Mouse (Mus musculus): ENCODE results near the gene Card19.

Card19 gene

DNA sequence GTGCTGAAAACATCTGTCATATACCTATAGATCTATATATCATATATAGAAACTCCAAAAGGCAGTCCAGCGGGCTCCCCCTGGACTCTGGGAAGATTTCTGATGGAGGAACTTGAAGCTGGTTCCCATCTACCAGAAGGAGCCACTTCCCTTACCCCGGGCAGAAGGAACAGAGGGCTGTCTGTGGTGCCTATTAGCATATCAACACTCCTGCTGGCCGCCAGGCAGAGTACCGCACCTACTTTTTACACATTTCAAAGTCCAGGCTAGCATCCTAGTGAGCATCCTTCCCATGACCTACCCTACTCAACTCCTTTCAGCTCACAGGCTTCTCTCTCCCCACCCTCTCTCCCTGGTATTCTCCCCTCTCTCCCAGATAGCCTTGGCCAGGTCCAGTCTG lies 9.8 kb upstream of the Card19 start:
- no peak for DNase-seq (ENCODE audit: low spot score)

DNA sequence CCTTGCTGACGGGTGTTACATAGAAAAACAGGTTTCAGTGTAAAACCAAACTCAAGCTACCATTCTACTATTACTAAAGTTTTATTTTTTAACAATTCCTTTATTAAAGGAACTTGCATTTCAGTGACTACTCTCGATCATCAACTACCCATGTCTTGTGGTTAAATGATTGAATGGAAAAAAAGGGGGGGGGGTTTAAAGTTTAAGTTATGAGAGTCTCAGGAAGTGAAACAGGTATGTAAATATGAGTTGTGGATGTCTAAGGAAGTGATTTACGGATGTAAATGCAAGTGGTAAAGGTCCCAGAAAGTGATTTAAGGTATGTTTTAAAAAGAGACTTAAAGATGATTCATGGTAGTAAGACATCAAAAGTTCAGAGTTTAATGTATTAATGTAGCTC lies 9.3 kb upstream of the Card19 start:
- DNase-seq (ENCODE audit: low spot score) = no peak

GRCm38 (mm10) chr13:49224729-49225128 lies 8.9 kb upstream of the Card19 start:
- no peak for DNase-seq (ENCODE audit: low spot score)

DNA sequence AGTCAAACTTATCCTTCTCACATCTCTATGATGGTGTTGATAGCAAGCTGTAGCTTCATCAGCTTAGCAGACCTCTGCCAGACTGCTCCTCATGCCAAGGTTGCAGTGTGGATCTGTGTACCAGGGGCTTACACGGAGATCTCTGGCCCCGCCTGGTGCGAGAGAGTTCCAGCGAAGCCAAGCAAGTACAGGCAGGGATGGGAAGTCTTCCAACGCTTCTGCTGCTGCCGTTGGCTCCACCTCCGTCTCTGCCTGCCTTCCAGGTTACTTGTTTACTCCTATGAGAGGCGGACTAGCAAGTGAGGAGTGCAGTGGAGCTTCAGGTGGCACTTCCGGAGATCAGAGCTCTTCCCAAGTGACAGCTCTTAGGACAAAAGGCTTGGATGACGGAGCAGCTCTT lies 8.5 kb upstream of the Card19 start:
- no peak for DNase-seq (ENCODE audit: low spot score)

GRCm38 (mm10) chr13:49220912-49221311 lies 5.1 kb upstream of the Card19 start:
- no peak for DNase-seq (ENCODE audit: low spot score)

DNA sequence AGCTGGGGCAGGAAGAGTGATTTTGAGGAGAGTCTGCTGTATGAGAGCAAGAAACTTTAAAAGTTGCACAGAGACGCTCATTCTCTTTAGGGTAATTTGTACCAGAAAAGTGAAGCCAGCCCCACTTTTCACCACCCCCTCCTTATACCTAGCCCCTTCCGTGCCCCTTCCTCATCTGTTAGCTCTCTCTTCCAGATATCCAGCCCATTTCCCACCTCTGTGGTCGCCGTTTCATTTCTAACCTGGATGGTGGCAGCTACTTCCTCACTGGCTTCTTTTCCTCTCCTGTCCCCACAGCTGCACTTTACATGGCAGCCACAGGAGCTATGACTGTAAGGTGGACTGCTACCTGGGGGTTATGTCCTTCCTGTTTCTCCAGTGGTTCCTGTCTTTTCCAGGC lies 3.5 kb upstream of the Card19 start:
- no peak for DNase-seq (ENCODE audit: low spot score)

- DNase-seq (ENCODE audit: low spot score) = peak; percentile 32
These were observed 2.8 kb upstream of the Card19 start for GRCm38 (mm10) chr13:49218651-49219050.

DNA sequence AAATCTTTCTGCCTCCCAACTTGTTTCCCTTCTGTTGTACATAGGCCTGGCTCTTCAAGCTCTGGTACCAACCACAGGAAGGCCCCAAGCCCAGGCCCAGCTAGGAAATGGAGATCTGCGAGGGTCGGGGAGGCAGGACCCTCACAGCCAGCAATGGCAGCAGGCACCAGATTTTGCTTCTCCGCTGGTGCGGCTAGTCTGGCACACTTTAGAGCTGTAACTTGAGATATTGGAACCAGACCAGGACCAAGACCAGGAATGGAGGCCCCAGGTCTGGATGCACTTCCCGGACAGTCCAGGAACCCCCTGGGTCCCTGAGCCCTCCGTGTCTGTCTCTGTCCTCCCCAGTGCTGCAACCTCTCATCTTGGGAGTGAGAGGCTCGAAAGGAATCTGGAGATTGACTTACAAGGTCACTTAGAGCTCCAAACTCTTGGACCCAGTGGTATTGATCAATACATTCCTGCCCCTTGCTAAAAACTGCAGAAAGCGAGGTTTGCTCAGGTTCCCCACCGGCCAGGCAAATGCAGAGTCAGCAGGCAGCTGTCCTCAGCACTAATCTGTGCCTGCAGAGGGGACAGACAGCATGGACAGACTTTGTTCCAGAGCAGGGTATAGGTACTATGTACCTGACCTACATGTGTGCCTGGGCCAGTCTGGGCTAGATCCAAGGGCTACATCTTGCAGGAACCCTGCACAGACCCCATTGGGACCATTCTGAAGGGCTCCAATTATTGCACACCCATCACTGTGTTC lies 1.1 kb upstream of the Card19 start:
- DNase-seq (ENCODE audit: low spot score) = no peak

DNA sequence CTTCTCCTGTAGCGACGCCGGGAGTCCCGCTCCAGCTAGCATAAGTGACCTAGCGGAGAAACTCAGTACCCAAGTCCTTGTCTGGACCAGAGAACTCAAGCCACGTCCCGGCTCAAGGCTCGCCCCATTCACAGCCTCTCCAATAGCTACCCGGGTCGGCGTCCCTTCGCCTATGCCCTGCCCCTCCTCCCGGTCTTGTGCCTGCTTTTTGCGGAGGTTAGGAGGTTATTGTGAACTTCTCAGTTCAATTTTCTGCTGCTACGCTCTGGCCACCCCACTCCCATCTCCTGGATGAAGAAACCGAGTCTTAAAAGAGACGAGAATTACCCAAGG lies 349 bp upstream of the Card19 start:
- no peak for DNase-seq (ENCODE audit: low spot score)

DNA sequence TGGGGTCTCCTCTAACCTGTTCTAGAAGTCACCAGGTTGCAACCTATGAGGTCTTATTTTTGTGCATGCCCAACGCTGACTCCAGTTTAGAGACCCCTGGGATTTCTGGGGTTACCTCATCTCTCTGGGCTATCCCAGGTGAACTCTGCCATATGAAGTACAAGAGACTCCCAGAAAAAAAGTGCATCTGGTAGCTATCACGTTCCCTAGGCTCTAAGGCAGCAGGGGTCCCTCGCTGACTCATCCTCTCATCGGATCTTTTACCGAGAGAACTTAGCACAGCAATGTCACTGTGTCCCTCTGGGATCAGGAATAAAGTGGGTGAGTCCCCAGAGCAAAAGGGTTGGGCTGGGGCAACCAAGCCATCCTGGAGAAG lies 721 bp downstream of the Card19 start:
- no peak for DNase-seq (ENCODE audit: low spot score)

DNA sequence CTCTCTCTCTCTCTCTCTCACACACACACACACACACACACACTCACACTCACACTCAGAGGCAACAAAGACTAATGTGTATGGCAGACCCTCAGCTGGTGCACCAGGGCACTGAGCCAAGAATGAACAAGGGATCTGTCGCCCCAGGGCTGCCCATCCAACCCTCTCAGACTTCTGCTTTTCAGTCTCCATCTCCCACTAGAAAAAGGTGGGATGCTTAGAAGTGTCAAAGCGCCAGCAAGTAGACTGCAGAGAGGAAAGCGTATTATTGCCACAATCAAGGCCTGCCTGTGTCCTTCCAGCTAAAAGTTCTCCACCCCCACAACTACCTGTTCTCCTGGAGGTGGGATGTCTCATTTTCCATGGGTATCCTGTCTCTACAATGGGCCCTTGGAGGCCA lies 1.4 kb downstream of the Card19 start:
- DNase-seq (ENCODE audit: low spot score) = no peak

- no peak for DNase-seq (ENCODE audit: low spot score)
These were observed 2.3 kb downstream of the Card19 start for GRCm38 (mm10) chr13:49213531-49213932.

DNA sequence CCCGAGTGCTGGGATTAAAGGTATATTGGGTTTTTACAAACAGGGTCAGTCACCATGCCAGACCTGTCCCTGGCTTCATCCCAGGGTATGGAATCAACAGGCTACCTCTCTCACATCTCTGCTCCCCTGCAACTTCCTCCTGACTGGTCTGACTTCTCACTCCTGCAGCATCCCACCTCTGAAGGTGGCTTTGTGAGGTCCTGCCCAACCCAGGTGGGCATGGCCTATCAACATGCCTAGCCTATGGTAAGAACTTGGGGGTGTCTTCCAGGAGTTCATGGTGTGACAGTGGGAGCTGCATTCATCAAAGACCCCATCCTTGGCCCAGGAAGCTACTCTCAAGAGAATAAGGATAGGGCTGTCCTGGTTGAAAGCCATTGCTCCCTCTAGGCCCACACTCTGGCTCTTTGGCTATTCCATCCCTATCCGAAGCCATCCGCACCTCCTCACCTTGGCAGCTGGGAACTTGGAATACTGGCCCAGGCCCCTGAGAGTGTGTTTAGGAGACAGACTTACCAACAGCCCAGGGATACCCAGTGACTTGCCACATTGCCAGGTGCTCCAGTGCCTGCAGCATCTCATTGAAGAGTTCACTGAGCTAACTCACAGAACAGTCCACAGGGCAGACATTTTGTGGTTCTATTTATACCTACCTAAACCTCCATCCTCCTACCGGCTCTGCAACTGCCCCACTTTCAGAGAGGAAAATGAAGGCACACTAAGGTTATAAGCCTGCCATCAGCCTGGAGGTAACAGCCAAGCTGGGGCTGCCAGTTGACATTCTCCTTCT lies 2.9 kb downstream of the Card19 start:
- DNase-seq (ENCODE audit: low spot score) = no peak

GRCm38 (mm10) chr13:49209306-49209705 lies 6.5 kb downstream of the Card19 start:
- no peak for DNase-seq (ENCODE audit: low spot score)

- DNase-seq (ENCODE audit: low spot score) = no peak
These were observed 9.5 kb downstream of the Card19 start for GRCm38 (mm10) chr13:49206341-49206740.

GRCm38 (mm10) chr13:49205381-49205998 lies 10.3 kb downstream of the Card19 start:
- DNase-seq (ENCODE audit: low spot score) = peak; percentile 90

DNA sequence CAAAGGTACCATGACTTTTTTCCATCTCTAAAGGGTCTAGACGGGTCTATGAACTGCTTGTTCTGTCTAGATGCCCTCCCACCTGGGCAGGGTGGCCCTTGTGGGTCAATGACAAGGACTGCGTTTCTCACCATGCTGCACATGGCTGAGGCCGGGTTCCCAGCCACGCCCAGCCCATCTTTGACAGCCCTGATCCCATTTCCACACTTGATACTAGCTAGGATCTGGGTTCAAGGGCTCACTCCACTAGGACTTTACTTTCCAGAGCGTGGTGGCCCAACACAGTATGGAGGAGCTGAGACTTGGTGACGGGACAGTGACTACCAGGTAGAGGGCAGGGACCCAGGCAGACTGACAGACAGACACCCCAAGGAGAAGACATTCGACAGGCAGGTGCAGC lies 13.3 kb downstream of the Card19 start:
- DNase-seq (ENCODE audit: low spot score) = no peak

GRCm38 (mm10) chr13:49200688-49201087 lies 15.1 kb downstream of the Card19 start:
- no peak for DNase-seq (ENCODE audit: low spot score)

DNA sequence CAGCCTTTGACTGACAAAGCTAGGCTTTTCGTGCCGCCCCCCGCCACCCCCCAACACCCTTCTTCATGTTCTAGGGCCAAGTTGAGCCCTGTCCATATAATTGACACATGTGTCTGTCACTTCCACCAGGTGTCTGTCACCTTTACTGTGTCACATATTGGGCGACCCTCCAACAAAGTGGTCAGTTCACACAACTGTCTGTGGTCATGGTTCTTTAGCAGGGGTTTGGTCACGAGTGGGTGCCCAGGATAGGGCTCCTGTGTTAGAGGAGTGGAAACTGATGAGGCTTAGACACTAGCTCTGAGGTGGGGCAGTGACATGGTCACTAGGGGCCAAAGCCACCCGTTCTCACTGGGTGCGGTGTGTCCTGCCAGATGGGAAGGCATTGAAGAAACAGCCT lies 15.9 kb downstream of the Card19 start:
- no peak for DNase-seq (ENCODE audit: low spot score)

- DNase-seq (ENCODE audit: low spot score) = no peak
These were observed 17.1 kb downstream of the Card19 start for GRCm38 (mm10) chr13:49198734-49199133.

DNA sequence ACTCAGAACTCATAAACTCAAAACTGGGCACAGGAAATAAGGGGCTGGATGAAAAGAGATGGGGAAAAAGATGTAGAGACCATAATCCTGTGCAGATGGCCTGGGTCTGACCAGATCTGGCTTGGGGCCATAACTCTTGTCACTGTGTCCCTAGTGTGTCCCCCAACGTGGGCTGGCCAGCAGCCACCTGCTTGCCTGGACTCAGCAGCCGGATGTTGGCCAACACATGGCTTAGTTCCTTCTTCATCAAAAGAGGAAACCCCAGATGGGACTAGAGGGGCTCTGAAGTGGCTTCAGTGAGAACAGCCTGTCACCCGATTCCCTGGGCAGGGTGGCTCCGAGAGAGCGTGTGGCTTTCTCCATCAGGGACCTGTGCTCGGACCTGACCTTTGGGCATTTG lies 19.1 kb downstream of the Card19 start:
- DNase-seq (ENCODE audit: low spot score) = no peak

DNA sequence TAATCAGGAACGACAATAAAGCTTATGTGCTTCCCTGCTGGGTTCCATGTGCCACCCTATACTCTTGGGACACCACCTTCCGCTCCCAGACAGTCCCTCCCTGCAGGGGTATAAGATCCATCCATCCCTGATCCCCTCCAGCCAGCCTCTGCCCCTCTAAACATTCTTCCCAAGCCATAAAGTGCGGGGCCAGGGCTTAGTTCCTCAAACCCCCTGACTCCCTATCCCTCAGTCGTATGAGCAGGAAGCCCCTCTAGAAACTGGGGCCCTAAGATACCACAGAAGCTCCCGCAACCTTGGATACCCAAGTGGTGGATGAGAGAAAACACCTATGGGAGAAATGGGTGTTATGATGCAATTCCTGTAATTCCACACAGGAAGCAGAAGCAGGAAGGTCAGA lies 19.6 kb downstream of the Card19 start:
- no peak for DNase-seq (ENCODE audit: low spot score)

DNA sequence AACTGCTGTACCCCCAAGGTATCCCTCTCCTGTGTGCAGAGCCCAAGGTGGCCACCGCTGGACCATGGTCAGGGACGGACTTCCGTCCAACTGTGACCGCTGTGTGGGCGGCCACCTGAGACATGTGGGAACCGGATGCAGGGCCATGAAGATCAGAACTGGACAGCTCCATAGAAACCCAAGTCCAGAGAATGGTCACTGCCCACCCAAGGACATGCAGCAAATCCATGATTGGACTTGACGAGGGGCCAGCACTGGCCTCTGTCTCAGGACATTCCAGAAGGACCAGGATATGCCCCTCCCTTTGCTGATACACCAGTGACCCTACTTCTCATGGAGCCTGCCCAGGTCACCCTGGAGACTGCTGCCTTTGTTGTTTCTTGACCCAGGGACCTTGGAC lies 20.2 kb downstream of the Card19 start:
- DNase-seq (ENCODE audit: low spot score) = no peak
